Mouse (Mus musculus): ENCODE data around the gene Csrp1. TPM values are rescaled to one million over a fixed set of nuclear protein-coding genes. Genes with fewer than 3 reads are reported as not detected.

The Csrp1 gene
- polyA plus RNA-seq, 1 experiment = 390 TPM

- Histone ChIP-seq H3K27ac (ENCODE audit: control insufficient read depth, insufficient read depth, low read length) (no peak overlapping the region), H3K36me3 (ENCODE audit: control insufficient read depth, insufficient read depth, low read length) (no peaks in the 10 kb centered on the region), H3K27me3 (ENCODE audit: control insufficient read depth, insufficient read depth, low read length) (no peaks in the 10 kb centered on the region), H3K4me1 (replicated peaks; ENCODE audit: control insufficient read depth, insufficient read depth, low read length) (peaks cover 10% of the 10 kb centered on the region), H3K4me3 (ENCODE audit: control insufficient read depth, insufficient read depth, low read length) (no peak overlapping the region)
- 83% methylated on average over 11 of the region's 11 CpGs for WGBS
- TF ChIP-seq POLR2A (IDR thresholded peaks at IDR 0.05; ENCODE audit: control insufficient read depth, extremely low read depth, insufficient read depth, low read length, poor library complexity) (no peak), CTCF (IDR thresholded peaks at IDR 0.05; ENCODE audit: borderline replicate concordance, control insufficient read depth, extremely low read depth, insufficient read depth, low read length, poor library complexity) (no peak)
- no peak for DNase-seq
Measured at GRCm38 (mm10) chr1:135675449-135676129, 44.3 kb upstream of the Csrp1 start.

GRCm38 (mm10) chr1:135676247-135676646, 43.6 kb upstream of the Csrp1 start:
- WGBS = 97% methylated on average over 10 of the region's 10 CpGs
- H3K27me3 ChIP-seq (ENCODE audit: control insufficient read depth, insufficient read depth, low read length) = no peaks in the 10 kb centered on the region
- H3K36me3 ChIP-seq (ENCODE audit: control insufficient read depth, insufficient read depth, low read length) = no peaks in the 10 kb centered on the region
- H3K4me3 ChIP-seq (ENCODE audit: control insufficient read depth, insufficient read depth, low read length) = no peak overlapping the region
- DNase-seq = no peak
- no peak for TF ChIP-seq CTCF (IDR thresholded peaks at IDR 0.05; ENCODE audit: borderline replicate concordance, control insufficient read depth, extremely low read depth, insufficient read depth, low read length, poor library complexity)
- no peak for TF ChIP-seq POLR2A (IDR thresholded peaks at IDR 0.05; ENCODE audit: control insufficient read depth, extremely low read depth, insufficient read depth, low read length, poor library complexity)
- H3K27ac ChIP-seq (ENCODE audit: control insufficient read depth, insufficient read depth, low read length) = no peak overlapping the region
- peaks cover 10% of the 10 kb centered on the region for H3K4me1 ChIP-seq (replicated peaks; ENCODE audit: control insufficient read depth, insufficient read depth, low read length)

DNA sequence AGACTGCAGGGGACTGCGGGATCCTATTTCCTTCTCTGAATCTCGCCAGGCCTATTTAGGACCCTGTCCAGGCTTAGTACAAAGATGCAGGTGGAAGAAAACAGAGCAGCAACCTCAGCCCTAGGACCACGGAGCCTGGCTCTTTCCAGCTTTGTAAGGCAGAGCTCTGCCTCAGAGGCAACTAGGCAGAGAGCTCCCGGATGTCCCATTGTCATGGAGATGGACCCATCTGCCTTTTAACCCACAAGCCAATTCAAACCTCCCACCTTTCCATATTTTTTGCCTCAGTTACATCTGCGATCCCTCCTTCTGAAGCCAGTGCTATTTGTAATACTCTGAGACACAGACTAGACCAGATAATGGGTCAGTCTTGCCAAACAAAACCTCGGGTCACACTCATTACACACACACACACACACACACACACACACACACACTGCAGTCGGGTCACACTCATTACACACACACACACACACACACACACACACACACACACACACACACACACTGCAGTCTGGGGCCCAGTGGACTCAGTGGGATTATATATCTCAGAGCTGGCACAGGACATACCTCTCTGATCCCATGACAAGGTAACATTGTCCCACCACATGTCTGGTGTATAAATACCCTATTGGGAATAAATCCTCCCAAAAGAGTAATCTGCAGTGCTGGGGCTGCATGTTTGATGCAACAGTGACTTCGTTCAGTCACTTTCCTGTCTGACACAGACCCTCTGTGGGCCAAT, 42.8 kb upstream of the Csrp1 start:
- no peaks in the 10 kb centered on the region for H3K36me3 ChIP-seq (ENCODE audit: control insufficient read depth, insufficient read depth, low read length)
- H3K27me3 ChIP-seq (ENCODE audit: control insufficient read depth, insufficient read depth, low read length) = no peaks in the 10 kb centered on the region
- no peak overlapping the region for H3K27ac ChIP-seq (ENCODE audit: control insufficient read depth, insufficient read depth, low read length)
- DNase-seq = no peak
- TF ChIP-seq CTCF (IDR thresholded peaks at IDR 0.05; ENCODE audit: borderline replicate concordance, control insufficient read depth, extremely low read depth, insufficient read depth, low read length, poor library complexity) = no peak
- TF ChIP-seq POLR2A (IDR thresholded peaks at IDR 0.05; ENCODE audit: control insufficient read depth, extremely low read depth, insufficient read depth, low read length, poor library complexity) = no peak
- 89% methylated on average over 8 of the region's 8 CpGs for WGBS
- no peak overlapping the region for H3K4me3 ChIP-seq (ENCODE audit: control insufficient read depth, insufficient read depth, low read length)
- H3K4me1 ChIP-seq (replicated peaks; ENCODE audit: control insufficient read depth, insufficient read depth, low read length) = peaks cover 10% of the 10 kb centered on the region

DNA sequence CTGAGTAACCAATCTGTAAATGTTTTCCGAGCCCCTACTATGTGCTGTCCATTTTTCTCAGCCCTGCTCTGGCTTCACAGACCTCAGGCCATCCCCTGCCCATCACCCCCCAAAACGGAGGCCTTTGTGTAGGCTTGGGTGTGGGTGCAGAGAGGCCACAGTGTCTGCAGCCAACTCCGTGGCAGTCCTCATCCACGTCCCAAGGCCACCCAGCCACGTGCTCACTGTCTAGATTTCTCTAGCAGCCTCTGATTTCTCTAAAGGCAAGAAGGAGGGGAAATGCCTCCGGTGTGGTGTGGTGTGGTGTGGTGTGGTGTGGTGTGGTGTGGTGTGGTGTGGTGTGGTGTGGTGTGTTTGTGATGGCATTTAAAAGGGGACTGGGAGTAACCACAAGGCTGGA, 41.7 kb upstream of the Csrp1 start:
- H3K36me3 ChIP-seq (ENCODE audit: control insufficient read depth, insufficient read depth, low read length) = no peaks in the 10 kb centered on the region
- H3K27ac ChIP-seq (ENCODE audit: control insufficient read depth, insufficient read depth, low read length) = no peak overlapping the region
- H3K4me3 ChIP-seq (ENCODE audit: control insufficient read depth, insufficient read depth, low read length) = no peak overlapping the region
- H3K4me1 ChIP-seq (replicated peaks; ENCODE audit: control insufficient read depth, insufficient read depth, low read length) = peaks cover 6% of the 10 kb centered on the region
- 87% methylated on average over 6 of the region's 6 CpGs for WGBS
- no peak for DNase-seq
- no peaks in the 10 kb centered on the region for H3K27me3 ChIP-seq (ENCODE audit: control insufficient read depth, insufficient read depth, low read length)
- TF ChIP-seq CTCF (IDR thresholded peaks at IDR 0.05; ENCODE audit: borderline replicate concordance, control insufficient read depth, extremely low read depth, insufficient read depth, low read length, poor library complexity) (no peak), POLR2A (IDR thresholded peaks at IDR 0.05; ENCODE audit: control insufficient read depth, extremely low read depth, insufficient read depth, low read length, poor library complexity) (no peak)

DNA sequence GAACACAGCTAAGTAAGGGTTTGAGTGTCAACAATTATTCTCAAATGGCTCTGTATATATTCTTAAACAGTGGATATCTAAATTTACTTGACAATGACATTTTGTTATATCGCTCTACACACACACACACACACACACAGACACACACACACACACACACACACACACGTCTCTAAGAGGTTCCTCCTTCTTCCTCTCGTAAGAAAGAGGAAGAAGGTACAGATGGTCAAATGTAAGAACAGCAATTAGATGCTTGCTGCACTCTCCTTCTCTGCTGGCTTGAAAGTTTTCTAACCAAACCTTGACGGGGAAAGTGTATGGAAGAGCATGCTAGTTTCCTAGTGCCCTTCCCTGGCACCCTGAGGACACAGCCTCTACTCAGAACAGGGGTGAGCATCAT, 39.1 kb upstream of the Csrp1 start:
- H3K4me3 ChIP-seq (ENCODE audit: control insufficient read depth, insufficient read depth, low read length) = no peak overlapping the region
- TF ChIP-seq POLR2A (IDR thresholded peaks at IDR 0.05; ENCODE audit: control insufficient read depth, extremely low read depth, insufficient read depth, low read length, poor library complexity) (no peak), CTCF (IDR thresholded peaks at IDR 0.05; ENCODE audit: borderline replicate concordance, control insufficient read depth, extremely low read depth, insufficient read depth, low read length, poor library complexity) (no peak)
- H3K4me1 ChIP-seq (replicated peaks; ENCODE audit: control insufficient read depth, insufficient read depth, low read length) = no peaks in the 10 kb centered on the region
- peaks cover 3% of the 10 kb centered on the region for H3K27me3 ChIP-seq (ENCODE audit: control insufficient read depth, insufficient read depth, low read length)
- 13% methylated on average over 4 of the region's 4 CpGs for WGBS
- H3K27ac ChIP-seq (ENCODE audit: control insufficient read depth, insufficient read depth, low read length) = no peak overlapping the region
- no peak for DNase-seq
- H3K36me3 ChIP-seq (ENCODE audit: control insufficient read depth, insufficient read depth, low read length) = no peaks in the 10 kb centered on the region

DNA sequence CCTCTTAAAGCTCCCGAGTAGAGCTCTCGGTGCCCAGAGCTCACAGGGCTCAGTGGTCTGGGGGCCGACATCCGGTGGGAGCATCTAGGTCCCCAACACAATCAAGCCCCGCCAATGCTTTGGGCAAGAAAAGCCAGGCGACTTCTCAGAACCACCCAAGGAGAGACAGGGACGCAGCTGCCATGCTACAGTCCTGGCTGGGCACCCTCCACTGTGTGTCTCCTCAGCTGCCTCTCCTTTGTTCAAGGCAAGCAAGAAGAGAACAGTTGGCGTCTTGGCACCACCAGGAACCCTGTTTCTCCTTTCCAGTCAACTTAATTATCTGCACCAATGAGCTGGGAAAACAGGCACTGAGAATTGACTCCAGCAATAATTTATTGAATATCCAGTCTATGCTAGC, 38.7 kb upstream of the Csrp1 start:
- no peaks in the 10 kb centered on the region for H3K36me3 ChIP-seq (ENCODE audit: control insufficient read depth, insufficient read depth, low read length)
- no peaks in the 10 kb centered on the region for H3K4me1 ChIP-seq (replicated peaks; ENCODE audit: control insufficient read depth, insufficient read depth, low read length)
- WGBS = 30% methylated on average over 8 of the region's 8 CpGs
- DNase-seq = no peak
- no peak overlapping the region for H3K4me3 ChIP-seq (ENCODE audit: control insufficient read depth, insufficient read depth, low read length)
- peaks cover 4% of the 10 kb centered on the region for H3K27me3 ChIP-seq (ENCODE audit: control insufficient read depth, insufficient read depth, low read length)
- H3K27ac ChIP-seq (ENCODE audit: control insufficient read depth, insufficient read depth, low read length) = no peak overlapping the region
- TF ChIP-seq CTCF (IDR thresholded peaks at IDR 0.05; ENCODE audit: borderline replicate concordance, control insufficient read depth, extremely low read depth, insufficient read depth, low read length, poor library complexity) = no peak
- TF ChIP-seq POLR2A (IDR thresholded peaks at IDR 0.05; ENCODE audit: control insufficient read depth, extremely low read depth, insufficient read depth, low read length, poor library complexity) = no peak

Data from thymus, adult 2 months (tissue).